Mouse (Mus musculus): ENCODE data around the gene Ano10. TPM values are rescaled to one million over a fixed set of nuclear protein-coding genes. Genes with fewer than 3 reads are reported as not detected.

The Ano10 gene
- polyA plus RNA-seq, 1 experiment from 2014 or later, result 38.0 TPM

DNA sequence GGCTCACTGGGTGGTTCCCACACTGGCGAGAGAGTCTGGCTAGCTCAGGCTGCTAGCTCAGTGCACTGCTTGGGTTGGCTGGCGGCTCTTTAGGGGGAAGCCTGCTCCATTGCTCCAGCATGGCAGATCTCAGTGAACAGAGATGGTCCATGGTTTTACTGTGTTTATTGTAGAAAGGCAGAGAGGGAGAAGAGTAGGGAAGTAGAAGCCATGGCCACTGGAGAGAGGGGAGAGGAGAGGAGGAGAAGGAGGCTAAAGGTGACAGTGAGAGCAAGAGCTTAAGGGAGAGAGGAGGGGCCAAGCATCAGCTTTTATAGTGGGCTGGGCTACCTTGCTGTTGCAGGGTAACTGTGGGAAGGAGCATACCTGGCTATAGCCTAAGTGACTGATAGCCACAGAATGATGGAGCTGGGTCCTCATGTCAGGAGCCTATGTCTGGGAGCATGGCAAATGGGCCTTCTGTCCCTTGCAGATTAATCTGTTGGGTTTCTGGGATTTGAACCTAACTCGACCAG is 166.9 kb downstream of the Ano10 start:
- H3K9ac ChIP-seq, result no peak overlapping the region
- no peak overlapping the region for H3K4me2 ChIP-seq (replicated peaks)
- 0 out of 2 replicates have a peak, but pooled peaks cover 12% of the 10 kb centered on the region for H3K4me1 ChIP-seq
- H3K27me3 ChIP-seq, result no peaks in the 10 kb centered on the region
- no peaks in the 10 kb centered on the region for H3K9me3 ChIP-seq
- 0 out of 2 replicates have a peak, but pooled peaks cover 2% of the 10 kb centered on the region for H3K36me3 ChIP-seq
- 68% methylated on average over 3 of the region's 3 CpGs for WGBS
- ATAC-seq (ENCODE audit: low FRiP score, low read depth), result no peak
- no peak overlapping the region for H3K27ac ChIP-seq
- H3K4me3 ChIP-seq, result no peak overlapping the region

DNA sequence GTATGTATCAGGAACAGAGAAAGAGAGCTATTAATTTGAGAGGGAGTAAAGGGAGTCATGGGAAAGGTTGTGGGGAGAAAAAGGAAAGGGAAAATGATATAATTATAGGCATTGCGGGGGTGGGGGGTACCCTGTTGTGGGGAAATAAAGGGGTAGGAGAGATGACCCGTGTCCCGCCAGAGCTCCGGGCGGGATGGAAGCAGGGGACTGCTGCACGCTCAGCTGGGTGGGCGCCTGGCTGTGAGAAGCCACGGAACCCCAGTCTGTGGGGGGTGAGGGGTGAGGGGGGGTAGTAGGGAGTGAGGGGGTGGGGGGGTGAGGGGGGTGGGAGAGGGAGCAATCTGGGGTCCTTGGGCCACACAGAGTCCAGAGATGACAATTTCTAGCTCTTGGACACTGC is 167.4 kb downstream of the Ano10 start:
- Histone ChIP-seq H3K27ac (no peak overlapping the region), H3K36me3 (no peaks in the 10 kb centered on the region), H3K4me2 (replicated peaks) (no peak overlapping the region), H3K9me3 (no peaks in the 10 kb centered on the region), H3K4me3 (no peak overlapping the region), H3K27me3 (no peaks in the 10 kb centered on the region), H3K4me1 (0 out of 2 replicates have a peak, but pooled peaks cover 15% of the 10 kb centered on the region), H3K9ac (no peak overlapping the region)
- 92% methylated on average over 7 of the region's 8 CpGs for WGBS
- no peak for ATAC-seq (ENCODE audit: low FRiP score, low read depth)

Small RNAs within 50 kb of the gene (microRNA-seq; reads per million reads assigned to microRNA genes)
- gene Mir8106, result not detected

Other genes starting within 250 kb of the Ano10 start
- gene Snrk, start 177.2 kb downstream of the Ano10 start, polyA plus RNA-seq (2015; fragmentation: Nextera tagmentation; extraction: Ambion mirVana), result 48.3 and 56.1 TPM in 2 replicates
- gene Abhd5, start 57.2 kb upstream of the Ano10 start, polyA plus RNA-seq (2015; fragmentation: Nextera tagmentation; extraction: Ambion mirVana), result 27.7 and 29.5 TPM in 2 replicates

Data from limb, embryonic 13.5 days (tissue).